Mouse (Mus musculus) ovary, postnatal 10 days (tissue): ENCODE measurements around the gene Car9.

Experiments used
- DNase-seq: peaks from one replicate; pipeline ENCODE4 v3.0.0; 2022; ENCODE audit warnings: low spot score

The Car9 gene

DNA sequence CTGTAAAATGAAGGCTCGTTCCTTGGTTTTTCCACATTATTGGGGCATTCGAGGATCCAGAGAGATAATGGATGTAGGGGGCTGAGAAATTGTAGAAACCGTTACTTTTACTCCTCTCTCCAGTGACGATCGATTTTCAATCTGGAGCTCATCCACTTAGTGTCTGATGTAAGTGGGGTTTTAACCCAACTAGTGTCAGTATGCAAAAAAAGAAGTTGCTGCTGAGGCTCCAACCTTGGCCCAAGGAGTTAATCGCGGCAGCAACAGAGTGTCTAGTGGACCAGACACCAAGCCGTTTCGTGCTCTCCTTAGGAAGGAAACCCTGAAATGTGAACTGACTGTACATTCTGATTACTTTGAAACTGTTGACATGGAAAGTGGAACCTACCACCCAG, 12.9 kb upstream of the Car9 start:
- DNase-seq: no peak

DNA sequence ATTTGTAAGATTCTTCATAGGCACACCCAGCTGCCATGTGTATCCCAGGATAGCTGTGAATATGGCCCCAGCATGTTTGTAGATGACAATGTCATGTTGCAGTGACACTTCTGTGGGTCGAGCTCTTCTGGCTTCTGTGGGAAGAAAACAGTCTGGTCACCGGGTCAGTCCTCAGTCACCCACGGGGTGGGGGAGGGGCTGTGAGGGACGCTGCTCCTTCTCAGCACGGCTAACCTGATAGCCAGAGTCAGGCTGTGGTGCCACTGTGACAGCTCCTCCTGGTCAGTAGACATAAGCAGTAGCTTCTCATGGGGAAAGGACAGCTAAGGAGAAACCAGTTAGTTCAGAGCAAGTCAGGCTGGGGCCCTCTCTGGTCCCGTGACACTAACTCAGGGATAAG, 10.2 kb upstream of the Car9 start:
- no peak for DNase-seq

DNA sequence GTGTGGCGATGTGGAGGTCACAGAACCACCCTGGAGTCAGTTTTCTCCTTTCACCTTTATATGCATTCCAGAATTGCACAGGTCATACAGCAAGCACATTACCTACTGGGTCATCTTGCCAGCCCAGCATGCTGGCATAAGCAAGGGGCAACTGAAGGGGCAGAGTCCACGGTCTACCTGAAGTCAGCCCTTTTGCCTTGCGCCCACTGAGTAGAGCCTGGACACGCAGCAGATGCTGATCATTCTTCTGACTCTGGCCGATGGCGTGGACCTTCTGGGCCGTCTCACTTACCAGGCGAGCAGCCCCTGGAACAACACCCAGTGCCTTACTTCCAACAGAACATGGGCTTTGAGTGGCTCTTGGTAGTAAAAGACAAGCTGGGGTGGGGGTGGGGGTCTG, 9.4 kb upstream of the Car9 start:
- no peak for DNase-seq

DNA sequence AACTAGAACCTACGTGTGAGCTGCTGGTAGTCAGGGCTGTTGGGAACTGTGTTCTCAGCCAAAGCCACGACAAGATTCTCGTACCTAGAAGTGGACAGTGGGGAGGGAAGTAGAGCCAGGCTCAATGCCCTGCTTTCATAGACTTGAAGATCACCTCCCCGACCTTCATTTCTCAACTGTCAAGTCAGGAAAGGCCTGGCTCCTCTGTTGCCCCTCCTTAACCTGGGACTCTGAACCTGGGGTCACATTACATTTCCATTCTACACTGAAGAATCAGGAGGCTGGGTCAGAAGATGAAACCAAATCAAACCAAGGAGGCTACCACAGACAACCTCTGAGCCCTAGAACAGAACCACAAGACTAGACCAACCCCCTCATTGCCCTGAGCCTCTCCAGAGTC, 8.8 kb upstream of the Car9 start:
- no peak for DNase-seq

DNA sequence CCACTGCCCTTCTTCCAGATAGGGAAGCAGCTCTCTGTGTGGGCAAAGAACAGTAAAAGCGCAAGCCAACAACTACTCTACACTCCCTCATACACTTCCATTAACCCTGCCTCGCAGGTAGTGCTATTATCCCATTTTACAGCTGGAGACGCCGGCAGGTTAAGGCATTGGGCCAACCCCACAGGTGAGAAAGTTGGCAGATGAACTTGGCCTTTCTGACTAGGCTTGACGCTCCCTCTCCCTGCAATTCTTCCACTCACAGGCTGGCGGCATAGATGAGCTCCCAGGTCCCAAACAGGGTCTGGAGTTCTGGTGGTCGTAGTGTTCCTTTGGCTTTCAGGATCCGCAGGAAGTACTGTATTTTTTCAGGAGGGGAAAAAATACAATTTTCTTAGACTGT, 7.8 kb upstream of the Car9 start:
- DNase-seq: no peak

DNA sequence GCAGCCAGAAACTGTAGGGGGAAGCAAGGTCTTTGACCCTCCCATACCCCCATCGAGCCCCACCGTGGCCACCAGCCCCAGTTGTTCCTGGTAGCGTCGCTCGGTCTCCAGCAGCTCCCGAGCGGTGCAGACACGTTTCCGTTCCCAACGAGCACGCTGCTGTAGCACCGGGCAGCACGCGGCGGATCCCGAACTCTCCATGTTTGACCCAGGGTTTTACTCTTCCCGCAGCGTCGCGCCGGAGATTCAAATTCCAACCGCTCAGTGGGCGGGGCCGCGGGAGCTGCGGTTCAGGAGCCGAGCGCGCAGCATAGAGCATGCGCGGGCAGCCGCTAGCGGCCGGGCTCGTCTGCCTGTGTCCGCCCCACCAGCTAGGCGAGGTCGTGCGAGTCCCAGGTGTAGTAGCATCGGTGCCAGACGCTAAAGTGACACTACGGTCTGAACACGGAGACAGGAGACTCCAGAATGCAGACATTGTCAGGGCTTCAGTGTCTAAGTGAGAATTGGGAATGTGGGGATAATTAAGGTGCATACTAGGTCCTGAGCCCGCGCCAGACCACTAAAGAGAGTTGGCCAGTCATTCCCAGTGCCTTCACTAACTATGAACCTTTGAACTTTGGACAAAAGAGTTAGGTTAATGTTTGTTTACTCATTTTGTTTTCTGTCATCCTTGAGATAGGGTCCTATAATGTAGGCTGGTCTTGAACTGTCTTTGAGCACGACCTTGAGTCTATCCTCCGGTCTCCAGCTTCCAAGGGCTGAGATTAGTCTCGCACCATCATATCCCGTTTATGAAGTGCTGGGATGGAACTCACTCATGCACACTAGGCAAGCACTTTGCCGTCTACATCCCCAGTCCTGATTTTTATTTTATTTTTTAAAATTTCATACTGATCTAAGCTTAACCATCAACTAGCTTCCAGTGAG, 7.1 kb upstream of the Car9 start, which contains the start of gene Arhgef39:
TSS of gene Arhgef39 (minus strand) at position 289 of the 927 bp plus-strand sequence.
- no peak for DNase-seq

DNA sequence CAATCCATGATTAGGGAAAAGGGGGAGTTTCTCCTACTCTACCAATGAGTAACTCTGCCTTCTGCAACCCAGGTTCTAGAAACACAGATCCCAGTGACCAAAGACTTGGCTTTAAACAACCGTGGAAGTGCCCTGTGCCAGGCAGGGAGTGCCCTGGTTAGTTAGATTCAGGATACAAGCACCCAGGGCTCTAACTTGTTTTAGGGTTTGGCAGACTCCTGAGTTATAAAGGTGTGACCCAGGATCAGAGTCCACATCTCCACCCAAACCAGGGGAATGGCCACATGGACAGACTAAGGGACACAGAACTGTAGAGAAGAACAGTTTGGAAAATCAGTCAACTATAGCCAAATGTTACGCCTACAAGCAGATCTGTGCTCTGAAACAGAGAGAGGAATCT, 3.7 kb upstream of the Car9 start:
- no peak for DNase-seq

DNA sequence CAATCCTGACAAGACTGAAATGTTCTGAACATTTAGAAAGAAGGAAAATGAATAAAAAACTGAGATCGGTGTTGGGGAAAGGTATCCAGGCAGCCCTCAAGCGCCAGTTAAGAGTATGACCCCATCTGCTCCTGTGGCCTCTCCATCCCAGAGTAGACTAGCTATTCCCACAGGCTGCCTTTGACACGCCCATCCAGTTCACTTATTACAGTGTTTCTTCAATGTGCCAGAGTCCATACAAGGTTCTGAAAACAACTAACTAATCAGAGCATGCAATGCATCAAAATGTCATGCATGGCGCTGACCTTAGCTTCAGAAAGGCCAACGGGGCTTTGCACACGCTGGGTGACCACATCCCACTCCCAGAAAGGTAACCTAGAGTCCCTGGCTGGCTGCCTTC, 3.3 kb upstream of the Car9 start:
- DNase-seq: no peak

DNA sequence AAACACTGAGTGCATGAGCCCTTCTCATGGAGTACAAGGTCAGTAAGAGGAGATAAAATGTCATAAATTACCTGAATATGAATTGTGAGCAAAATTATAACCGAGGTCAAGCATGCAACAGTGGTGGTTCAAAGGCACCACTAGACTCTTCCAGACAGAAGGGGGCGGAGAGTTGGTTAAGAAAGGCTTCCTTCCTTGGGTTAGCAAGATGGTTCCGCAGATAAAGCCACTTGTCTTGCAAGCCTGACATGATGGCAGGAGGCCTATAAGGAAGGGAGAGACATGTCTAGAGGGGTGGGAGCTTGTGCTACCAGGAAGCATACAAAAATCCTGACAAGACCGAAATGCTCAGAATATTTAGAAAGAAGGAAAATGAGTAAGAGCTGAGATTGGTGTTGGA, 2.5 kb upstream of the Car9 start:
- no peak for DNase-seq

DNA sequence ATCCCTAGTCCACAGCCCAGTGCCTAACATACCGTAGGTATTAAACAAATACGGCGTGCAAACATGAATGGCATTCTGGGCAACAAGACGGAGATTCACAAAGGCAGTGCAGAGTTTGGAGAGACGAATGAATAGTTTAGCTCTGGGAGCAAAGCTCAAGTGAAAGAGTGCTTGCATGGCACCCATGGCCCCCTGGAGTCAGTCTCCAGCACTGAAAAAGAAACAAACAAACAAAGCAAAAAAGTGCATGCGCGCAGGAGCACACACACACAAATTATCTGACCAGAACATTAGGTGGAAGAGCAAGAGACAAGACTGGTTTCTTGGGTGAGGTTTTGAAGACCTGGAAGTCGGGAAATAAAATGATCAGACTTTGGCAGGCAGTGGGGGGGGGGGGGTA, 692 bp upstream of the Car9 start:
- no peak for DNase-seq

DNA sequence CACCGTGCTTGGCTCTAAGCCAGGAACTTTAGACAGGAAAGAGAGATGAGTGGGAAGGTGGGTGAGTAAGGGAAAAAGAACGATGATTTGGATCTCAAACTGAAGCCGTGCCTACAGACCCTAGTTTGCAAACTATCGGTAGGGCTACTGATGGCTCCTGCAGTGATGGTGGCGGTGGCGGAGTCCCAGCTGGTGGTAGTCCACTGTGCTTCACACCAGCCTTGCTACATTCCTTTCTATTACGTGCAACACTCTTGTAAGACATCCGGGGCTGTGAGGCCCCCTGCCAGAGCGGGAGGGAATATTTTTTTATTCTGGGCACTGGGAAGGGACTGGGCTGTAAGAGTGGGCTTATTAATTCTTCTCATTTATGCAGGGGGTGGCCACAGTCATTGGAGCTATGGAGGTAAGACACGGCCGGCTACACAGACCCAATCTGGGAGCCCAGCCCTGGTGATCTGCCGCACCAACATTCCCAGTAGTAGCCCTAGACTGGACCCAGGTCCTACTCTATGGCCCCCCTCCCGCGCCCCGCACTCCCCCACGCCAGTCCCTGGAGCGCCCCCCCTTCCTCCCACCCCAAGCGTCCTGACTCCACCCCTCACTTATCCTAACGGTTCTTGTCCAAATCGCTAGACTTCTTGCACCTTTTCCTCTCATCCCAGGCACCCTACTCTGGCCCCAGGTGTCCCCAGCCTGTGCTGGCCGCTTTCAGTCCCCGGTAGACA, 1.3 kb downstream of the Car9 start:
- DNase-seq: no peak

DNA sequence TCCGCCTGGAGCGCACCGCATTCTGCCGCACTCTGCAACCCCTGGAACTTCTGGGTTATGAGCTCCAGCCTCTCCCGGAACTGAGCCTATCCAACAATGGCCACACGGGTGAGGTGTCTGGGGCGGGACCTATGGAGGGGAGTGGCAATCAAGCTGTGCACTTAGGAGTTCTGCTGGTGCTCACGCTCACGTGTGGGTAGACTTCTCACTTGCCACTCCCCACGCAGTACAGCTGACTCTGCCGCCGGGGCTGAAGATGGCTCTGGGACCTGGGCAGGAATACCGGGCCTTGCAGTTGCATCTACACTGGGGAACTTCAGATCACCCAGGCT, 1.9 kb downstream of the Car9 start:
- DNase-seq: no peak

DNA sequence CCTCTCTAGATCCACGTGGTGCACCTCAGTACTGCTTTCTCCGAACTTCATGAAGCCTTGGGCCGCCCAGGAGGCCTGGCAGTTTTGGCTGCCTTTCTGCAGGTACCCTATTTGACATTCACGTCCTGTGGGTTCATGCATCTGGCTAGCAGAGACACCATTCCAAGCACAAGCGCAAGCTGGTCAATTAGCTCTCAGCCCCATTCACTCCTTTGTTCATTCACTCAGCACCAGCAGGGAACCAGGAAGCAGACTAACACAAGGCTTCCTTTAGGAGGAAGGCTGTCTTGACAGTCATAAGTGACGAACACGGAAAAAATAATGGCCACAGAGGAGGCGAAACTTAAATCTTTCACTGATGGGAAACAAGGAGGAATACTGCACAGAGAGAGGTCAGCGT, 2.3 kb downstream of the Car9 start:
- DNase-seq: no peak

DNA sequence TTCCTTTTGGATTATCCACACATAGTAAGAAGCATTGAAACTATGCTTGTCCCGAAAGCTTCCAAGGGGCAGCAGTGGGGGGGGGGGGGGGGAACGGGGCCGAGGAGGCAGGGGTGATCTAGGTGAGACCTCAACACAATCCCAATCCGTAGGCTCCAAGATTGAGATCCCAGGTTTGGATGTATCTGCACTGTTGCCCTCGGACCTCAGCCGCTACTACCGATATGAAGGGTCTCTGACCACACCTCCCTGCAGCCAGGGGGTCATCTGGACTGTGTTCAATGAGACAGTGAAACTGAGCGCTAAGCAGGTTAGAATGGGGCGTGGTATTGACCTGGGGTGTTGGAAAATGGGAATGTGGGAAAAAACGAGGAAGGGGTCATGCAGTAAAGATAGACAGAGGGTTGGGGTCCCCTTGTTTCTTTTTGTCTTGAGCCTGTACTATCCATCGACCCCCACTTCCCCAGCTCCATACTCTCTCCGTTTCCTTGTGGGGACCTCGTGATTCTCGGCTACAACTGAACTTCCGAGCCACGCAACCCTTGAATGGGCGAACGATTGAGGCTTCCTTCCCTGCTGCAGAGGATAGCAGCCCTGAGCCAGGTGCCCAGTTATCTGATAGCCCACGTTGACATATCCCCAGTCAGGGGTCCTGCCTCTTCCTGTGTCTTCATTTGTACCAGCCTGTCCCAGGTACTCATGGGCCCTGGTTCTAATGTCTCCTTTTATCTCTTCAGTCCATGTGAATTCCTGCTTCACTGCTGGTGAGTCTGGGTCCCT, 5.1 kb downstream of the Car9 start:
- no peak for DNase-seq

DNA sequence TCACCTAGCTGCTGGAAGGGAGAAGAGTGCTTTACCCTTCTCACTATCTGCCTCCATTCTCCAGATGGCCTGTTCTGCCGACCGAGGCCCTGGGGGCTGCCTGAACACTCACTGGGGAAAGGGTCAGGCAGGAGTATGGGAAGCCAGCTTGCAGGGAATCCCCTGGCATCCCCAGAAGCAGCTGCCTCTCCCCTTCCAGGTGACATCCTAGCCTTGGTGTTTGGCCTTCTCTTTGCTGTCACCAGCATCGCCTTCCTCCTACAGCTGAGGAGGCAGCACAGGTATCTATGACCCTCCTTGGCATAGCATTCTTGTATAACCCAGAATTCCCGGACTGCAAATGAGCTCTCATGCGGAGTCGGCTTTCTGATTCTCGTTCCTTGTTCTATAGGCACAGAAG, 5.9 kb downstream of the Car9 start:
- DNase-seq: no peak

DNA sequence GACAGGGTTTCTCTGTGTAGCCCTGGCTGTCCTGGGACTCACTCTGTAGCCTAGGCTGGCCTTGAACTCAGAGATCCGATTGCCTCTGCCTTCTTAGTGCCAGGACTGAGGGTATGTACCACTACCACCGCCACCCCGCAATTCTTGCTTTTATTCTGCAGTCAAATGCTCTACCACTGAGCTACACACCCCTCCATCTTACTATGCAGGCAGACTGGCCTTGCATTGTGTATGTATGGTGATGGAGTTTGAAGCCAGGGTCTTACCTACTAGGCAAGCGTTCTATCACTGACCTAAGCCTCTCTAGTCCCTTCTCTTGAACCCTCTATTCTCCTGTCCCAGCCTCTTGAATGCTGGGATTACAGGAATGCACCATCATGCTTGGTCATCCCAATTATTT, 6.5 kb downstream of the Car9 start:
- DNase-seq: no peak

DNA sequence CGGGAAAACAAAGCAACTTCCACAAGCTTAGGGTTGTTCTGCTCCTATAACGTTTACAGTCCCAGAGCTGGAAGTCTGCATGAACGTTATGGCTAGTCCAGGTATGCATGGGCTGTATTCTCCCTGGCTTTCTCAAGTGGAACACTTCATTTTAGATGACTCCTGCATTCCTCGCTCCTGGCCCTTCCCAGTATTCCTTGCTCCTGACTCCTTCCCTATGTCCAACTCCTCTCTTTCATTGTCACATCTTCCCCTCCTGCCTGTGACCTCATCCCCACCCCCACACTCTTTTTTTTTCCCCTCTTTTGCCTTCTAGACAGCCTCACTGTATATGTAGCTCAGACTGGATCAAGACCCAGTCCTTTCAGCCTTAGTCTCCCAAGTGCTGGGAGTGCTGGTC, 7.0 kb downstream of the Car9 start:
- no peak for DNase-seq

DNA sequence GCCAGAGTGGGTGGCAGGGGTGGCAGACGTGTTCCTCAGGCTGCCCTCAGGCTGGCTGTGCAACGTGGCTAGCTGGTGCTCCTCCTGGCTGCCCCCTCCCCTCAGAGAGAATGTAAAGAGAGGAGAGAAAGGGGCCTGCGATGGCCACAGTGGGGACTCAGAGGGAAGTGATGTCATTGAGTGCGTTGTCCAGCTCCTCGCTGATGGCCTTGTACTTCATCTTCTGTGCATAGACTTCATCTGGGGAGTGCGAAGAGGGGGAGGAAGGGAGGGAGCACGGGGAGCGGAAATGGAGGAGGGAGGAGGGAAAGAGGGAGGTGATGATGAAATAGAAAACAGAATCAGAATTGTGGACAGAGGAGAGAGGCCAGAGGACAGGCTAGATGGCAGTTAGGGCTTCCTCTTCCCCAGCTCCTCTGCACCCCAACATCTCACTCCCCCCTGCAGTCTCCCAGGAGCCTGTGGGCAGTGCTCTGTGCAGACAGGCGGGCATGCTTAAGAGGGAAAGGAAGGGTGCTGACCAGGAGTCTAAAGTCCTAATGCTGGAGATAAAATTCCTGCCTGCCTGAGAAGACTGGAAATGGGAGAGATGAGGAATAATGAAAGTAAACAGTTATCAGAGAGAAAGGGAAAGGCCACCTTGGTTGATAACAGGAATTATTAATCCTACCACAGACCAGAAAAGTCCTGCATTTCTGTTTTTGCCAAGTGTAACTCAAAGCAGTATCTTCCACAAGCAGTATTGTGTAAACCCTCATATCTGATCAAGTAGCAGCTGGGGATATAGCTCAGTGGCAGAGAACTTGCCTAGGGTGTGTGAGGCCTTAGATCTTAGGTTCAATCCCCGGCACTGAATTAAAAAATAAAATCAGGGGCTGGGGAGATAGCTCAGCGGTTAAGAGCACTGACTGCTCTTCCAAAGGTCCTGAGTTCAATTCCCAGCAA, 9.3 kb downstream of the Car9 start:
- no peak for DNase-seq

DNA sequence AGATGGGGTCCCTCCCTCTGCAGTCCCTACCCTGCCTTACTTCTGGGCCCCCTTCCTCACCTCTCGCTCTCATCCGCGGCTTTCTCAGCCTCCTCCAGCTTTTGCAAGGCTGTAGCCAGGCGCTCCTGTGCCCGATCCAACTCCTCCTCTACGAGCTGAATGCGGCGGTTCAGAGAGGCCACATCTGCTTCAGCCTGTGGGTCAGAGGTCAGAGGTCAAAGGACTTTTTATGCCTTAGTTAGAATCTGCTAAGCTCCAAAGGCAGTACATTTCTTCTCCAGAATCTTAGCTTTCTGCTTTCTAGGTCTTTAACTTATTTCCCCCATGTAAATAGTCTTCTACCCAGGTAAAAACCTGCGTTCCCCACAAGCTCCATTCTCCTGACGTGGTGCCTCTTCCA, 12.8 kb downstream of the Car9 start:
- DNase-seq: no peak

DNA sequence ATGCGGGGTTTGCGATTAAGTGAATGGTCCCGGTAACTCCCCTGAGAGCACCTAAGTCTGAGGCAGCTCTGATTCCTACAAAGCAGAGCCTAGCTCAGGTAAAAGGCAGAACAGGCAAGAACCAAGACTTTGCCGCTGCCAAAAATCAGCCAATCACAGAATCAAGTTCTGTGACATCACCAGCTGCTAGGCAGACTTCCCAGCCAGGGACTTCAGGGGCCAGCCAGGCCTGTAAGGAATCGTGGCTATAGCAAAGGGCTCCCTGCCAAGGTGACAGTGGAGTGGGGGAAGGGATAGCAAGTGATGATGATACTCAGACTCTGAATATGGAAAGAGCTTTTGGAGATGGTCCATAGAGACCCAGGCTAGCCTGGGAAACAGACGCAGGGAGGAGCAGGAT, 13.2 kb downstream of the Car9 start:
- DNase-seq: peak; percentile 93

DNA sequence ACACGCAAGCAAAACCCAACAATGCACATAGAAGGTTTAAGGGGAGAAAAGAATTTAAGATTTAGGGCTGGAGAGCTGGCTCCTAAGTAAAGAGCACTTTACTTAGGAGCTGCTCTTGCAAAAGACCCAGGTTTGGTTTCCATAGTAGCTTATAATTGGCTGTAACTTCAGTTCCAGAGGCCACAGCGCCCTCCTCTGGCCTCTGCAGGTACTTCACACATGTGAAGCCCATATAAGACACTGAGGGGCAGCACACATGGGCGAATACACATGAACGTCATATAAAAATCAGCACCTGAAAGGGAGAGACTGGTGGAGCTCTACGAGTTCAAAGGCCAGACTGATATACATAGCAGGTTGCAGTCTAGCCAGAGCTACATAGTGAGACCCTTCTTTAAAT, 21.1 kb downstream of the Car9 start:
- DNase-seq: no peak

DNA sequence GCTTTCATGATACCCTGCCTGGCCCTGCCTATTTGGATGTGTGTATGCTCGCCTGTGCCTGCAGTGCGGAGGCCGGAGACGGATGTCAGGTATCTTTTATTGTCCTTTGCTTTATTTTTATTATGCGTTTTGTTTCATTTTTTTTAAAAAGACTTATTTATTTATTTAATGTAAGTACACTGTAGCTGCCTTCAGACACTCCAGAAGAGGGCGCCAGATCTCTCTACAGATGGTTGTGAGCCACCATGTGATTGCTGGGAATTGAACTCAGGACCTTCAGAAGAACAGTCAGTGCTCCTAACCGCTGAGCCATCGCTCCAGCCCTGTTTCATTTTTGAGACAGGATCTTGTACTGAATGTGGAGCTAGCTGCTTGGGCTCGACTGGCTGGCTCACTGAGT, 21.7 kb downstream of the Car9 start:
- no peak for DNase-seq
